ENCODE assay signal across 9 mouse cellular contexts in genomic region chr11:118431100-118431948, GRCm38 (mm10). TPM values are rescaled to one million over a fixed set of nuclear protein-coding genes. Genes with fewer than 3 reads are reported as not detected.
DNase-seq lines count a peak whose midpoint lies in the region; ATAC-seq and TF ChIP-seq lines count a peak whose summit lies in the region.
"Had no signal": no experiment of that assay in that cellular context is flagged by ENCODE, and none has a peak within 500 bp of the region (broad histone marks: within the 10 kb centered on the region; RNA-seq: fewer than 3 reads in every experiment).

No protein-coding gene starts in this region.

- H3K4me2 ChIP-seq in heart, embryonic 12.5 days, result no peak overlapping the region
- no peak overlapping the region for H3K4me2 ChIP-seq in limb, embryonic 14.5 days (replicated peaks; ENCODE audit: low read depth, low read length, severe bottlenecking)
- H3K4me2 ChIP-seq: hindbrain, embryonic 15.5 days had no signal

- H3K27me3 ChIP-seq in heart, embryonic 12.5 days (replicated peaks), result peaks cover 6% of the 10 kb centered on the region; the same call in 1 of the 2 replicates
- H3K27me3 ChIP-seq in embryonic facial prominence, embryonic 10.5 days (replicated peaks; ENCODE audit: low read depth, poor library complexity, severe bottlenecking), result peaks cover 35% of the 10 kb centered on the region
- H3K27me3 ChIP-seq in limb, embryonic 14.5 days (ENCODE audit: control insufficient read depth, insufficient read depth, low read length), result no peaks in the 10 kb centered on the region

- H3K9ac ChIP-seq in heart, embryonic 12.5 days, result no peak overlapping the region
- H3K9ac ChIP-seq in limb, embryonic 14.5 days (ENCODE audit: low read depth, low read length, severe bottlenecking), result no peak overlapping the region
- H3K9ac ChIP-seq: hindbrain, embryonic 15.5 days had no signal

- ATAC-seq in heart, embryonic 12.5 days (ENCODE audit: insufficient number of reproducible peaks, low FRiP score), result no peak; the same call in 1 of the 2 replicates
- no peak for ATAC-seq in limb, embryonic 14.5 days (ENCODE audit: low FRiP score, low read depth)

- no peaks in the 10 kb centered on the region for H3K36me3 ChIP-seq in heart, embryonic 12.5 days
- no peaks in the 10 kb centered on the region for H3K36me3 ChIP-seq in embryonic facial prominence, embryonic 10.5 days (replicated peaks)
- no peaks in the 10 kb centered on the region for H3K36me3 ChIP-seq in limb, embryonic 14.5 days (ENCODE audit: control insufficient read depth, insufficient read depth, low read length)
- H3K36me3 ChIP-seq: hindbrain, embryonic 15.5 days had no signal

- peak; percentile 96 for DNase-seq in heart, adult 11 months
- peak; percentile 24 for DNase-seq in kidney, postnatal 10 days
- no peak for DNase-seq in kidney, adult 11 months
- DNase-seq in embryonic facial prominence, embryonic 10.5 days (ENCODE audit: low spot score), result no peak
- DNase-seq in limb, embryonic 14.5 days (ENCODE audit: low spot score), result no peak
- no peak for DNase-seq in right cerebral cortex, postnatal 25 days
- DNase-seq: liver had no signal

- no peak overlapping the region for H3K4me3 ChIP-seq in heart, embryonic 12.5 days
- no peak overlapping the region for H3K4me3 ChIP-seq in embryonic facial prominence, embryonic 10.5 days
- no peak overlapping the region for H3K4me3 ChIP-seq in limb, embryonic 14.5 days (replicated peaks; ENCODE audit: low read length)
- H3K4me3 ChIP-seq: hindbrain, embryonic 15.5 days had no signal

- TF ChIP-seq POLR2A in limb, embryonic 14.5 days (IDR thresholded peaks at IDR 0.05; ENCODE audit: borderline replicate concordance, extremely low read depth, insufficient read depth, insufficient read length), result no peak

- peaks cover 68% of the 10 kb centered on the region for H3K4me1 ChIP-seq in heart, embryonic 12.5 days (replicated peaks)
- peaks cover 87% of the 10 kb centered on the region for H3K4me1 ChIP-seq in embryonic facial prominence, embryonic 10.5 days
- H3K4me1 ChIP-seq in limb, embryonic 14.5 days (ENCODE audit: control insufficient read depth, insufficient read depth, low read length), result peaks cover 51% of the 10 kb centered on the region

- H3K27ac ChIP-seq in heart, embryonic 12.5 days (ENCODE audit: poor library complexity, severe bottlenecking), result no peak overlapping the region
- peak overlapping the region; percentile 65 for H3K27ac ChIP-seq in embryonic facial prominence, embryonic 10.5 days (replicated peaks)
- 0 out of 2 replicates have a peak overlapping the region, but pooled peaks have one; percentile 26 for H3K27ac ChIP-seq in limb, embryonic 14.5 days (replicated peaks; ENCODE audit: low read depth, low read length)
- H3K27ac ChIP-seq: hindbrain, embryonic 15.5 days had no signal

- 65% methylated on average over 16 of the region's 16 CpGs for WGBS in heart, embryonic 12.5 days
- 67% methylated on average over 16 of the region's 16 CpGs for WGBS in embryonic facial prominence, embryonic 10.5 days
- WGBS in limb, embryonic 14.5 days, result 60% methylated on average over 16 of the region's 16 CpGs

- no peaks in the 10 kb centered on the region for H3K9me3 ChIP-seq in heart, embryonic 12.5 days (replicated peaks)
- H3K9me3 ChIP-seq in embryonic facial prominence, embryonic 10.5 days, result no peaks in the 10 kb centered on the region
- H3K9me3 ChIP-seq in limb, embryonic 14.5 days (ENCODE audit: control insufficient read depth, low read length), result no peaks in the 10 kb centered on the region
- H3K9me3 ChIP-seq: hindbrain, embryonic 15.5 days had no signal

RNA-seq across cellular contexts. Expression of gene C1qtnf1, which starts 3.3 kb away (rescaled TPM):
- 4.9 and 5.5 TPM in 2 replicates for polyA plus RNA-seq in heart, embryonic 12.5 days (2016; fragmentation: Nextera tagmentation; extraction: Ambion mirVana)
- polyA plus RNA-seq in embryonic facial prominence, embryonic 10.5 days (2016; fragmentation: Nextera tagmentation; extraction: Ambion mirVana), result 2.6 and 3.4 TPM in 2 replicates
- polyA plus RNA-seq in limb, embryonic 14.5 days (2012; rRNA removed), result 12.5 and 16.0 TPM in 2 replicates
- polyA plus RNA-seq in limb, embryonic 14.5 days (2014; fragmentation: Nextera tagmentation; extraction: Ambion mirVana), result 10.3 and 12.4 TPM in 2 replicates

RNA-seq across cellular contexts. Expression of gene Cant1, which starts 12.4 kb away (rescaled TPM):
- 23.6 and 23.7 TPM in 2 replicates for polyA plus RNA-seq in heart, embryonic 12.5 days (2016; fragmentation: Nextera tagmentation; extraction: Ambion mirVana)
- 20.2 and 20.8 TPM in 2 replicates for polyA plus RNA-seq in embryonic facial prominence, embryonic 10.5 days (2016; fragmentation: Nextera tagmentation; extraction: Ambion mirVana)
- 47.7 and 61.8 TPM in 2 replicates for polyA plus RNA-seq in limb, embryonic 14.5 days (2012; rRNA removed)
- polyA plus RNA-seq in limb, embryonic 14.5 days (2014; fragmentation: Nextera tagmentation; extraction: Ambion mirVana), result 29.3 and 35.3 TPM in 2 replicates

RNA-seq across cellular contexts. Expression of gene Lgals3bp, which starts 29.4 kb away (rescaled TPM):
- 4.5 and 5.1 TPM in 2 replicates for polyA plus RNA-seq in heart, embryonic 12.5 days (2016; fragmentation: Nextera tagmentation; extraction: Ambion mirVana)
- 0.86 and 0.88 TPM in 2 replicates for polyA plus RNA-seq in embryonic facial prominence, embryonic 10.5 days (2016; fragmentation: Nextera tagmentation; extraction: Ambion mirVana)
- polyA plus RNA-seq in limb, embryonic 14.5 days (2012; rRNA removed), result 13.7 and 19.7 TPM in 2 replicates
- 8.2 and 8.7 TPM in 2 replicates for polyA plus RNA-seq in limb, embryonic 14.5 days (2014; fragmentation: Nextera tagmentation; extraction: Ambion mirVana)

RNA-seq across cellular contexts. Expression of gene Engase, which starts 45.3 kb away (rescaled TPM):
- 4.5 and 4.6 TPM in 2 replicates for polyA plus RNA-seq in heart, embryonic 12.5 days (2016; fragmentation: Nextera tagmentation; extraction: Ambion mirVana)
- polyA plus RNA-seq in embryonic facial prominence, embryonic 10.5 days (2016; fragmentation: Nextera tagmentation; extraction: Ambion mirVana), result 7.9 and 8.5 TPM in 2 replicates
- polyA plus RNA-seq in limb, embryonic 14.5 days (2012; rRNA removed), result 7.9 and 9.6 TPM in 2 replicates
- 4.5 and 7.9 TPM in 2 replicates for polyA plus RNA-seq in limb, embryonic 14.5 days (2014; fragmentation: Nextera tagmentation; extraction: Ambion mirVana)

Comparison
In these comparisons a context has a peak if more than half of its experiments do, and no peak if none do; other contexts are left out.
1. DNase-seq: peak in heart, adult 11 months (single experiment) and kidney, postnatal 10 days (single experiment); none in kidney, adult 11 months (single experiment), embryonic facial prominence, embryonic 10.5 days (single experiment), limb, embryonic 14.5 days (single experiment) and right cerebral cortex, postnatal 25 days (single experiment).